Mouse (Mus musculus): Measurements from ENCODE around the gene Slc38a7. TPM values are rescaled to one million over a fixed set of nuclear protein-coding genes. Genes with fewer than 3 reads are reported as not detected.

Gene Slc38a7
- polyA plus RNA-seq, 1 experiment from 2014 or later: 12.9 TPM

GRCm38 (mm10) chr8:95807331-95807843 lies 46.0 kb downstream of the Slc38a7 start, which contains the start of gene Cnot1:
Gene Cnot1, minus strand, starts transcription at chr8:95807464.
- Histone ChIP-seq H3K27me3 (ENCODE audit: insufficient read depth, low read length) (no peaks in the 10 kb centered on the region), H3K4me1 (replicated peaks; ENCODE audit: insufficient read depth, low read length) (peaks cover 14% of the 10 kb centered on the region), H3K4me3 (replicated peaks; ENCODE audit: low read depth, low read length) (peak within 1 kb of the TSS; percentile 100), H3K4me2 (ENCODE audit: low read length) (peak within 1 kb of the TSS; percentile 89), H3K27ac (peak within 1 kb of the TSS; percentile 97), H3K36me3 (ENCODE audit: insufficient read depth, low read length) (no peaks in the 10 kb centered on the region), H3K9ac (ENCODE audit: low read depth, low read length) (peak within 1 kb of the TSS; percentile 98), H3K9me3 (replicated peaks; ENCODE audit: low read length) (no peaks in the 10 kb centered on the region)
- peak; percentile 97 for ATAC-seq (replicated peaks; ENCODE audit: low FRiP score, low read depth)
- TF ChIP-seq CTCF (IDR thresholded peaks at IDR 0.05; ENCODE audit: low read depth): no peak
- under 1% methylated on average over 44 of the region's 44 CpGs for WGBS
- peak; percentile 99 for DNase-seq (ENCODE audit: low spot score)

DNA sequence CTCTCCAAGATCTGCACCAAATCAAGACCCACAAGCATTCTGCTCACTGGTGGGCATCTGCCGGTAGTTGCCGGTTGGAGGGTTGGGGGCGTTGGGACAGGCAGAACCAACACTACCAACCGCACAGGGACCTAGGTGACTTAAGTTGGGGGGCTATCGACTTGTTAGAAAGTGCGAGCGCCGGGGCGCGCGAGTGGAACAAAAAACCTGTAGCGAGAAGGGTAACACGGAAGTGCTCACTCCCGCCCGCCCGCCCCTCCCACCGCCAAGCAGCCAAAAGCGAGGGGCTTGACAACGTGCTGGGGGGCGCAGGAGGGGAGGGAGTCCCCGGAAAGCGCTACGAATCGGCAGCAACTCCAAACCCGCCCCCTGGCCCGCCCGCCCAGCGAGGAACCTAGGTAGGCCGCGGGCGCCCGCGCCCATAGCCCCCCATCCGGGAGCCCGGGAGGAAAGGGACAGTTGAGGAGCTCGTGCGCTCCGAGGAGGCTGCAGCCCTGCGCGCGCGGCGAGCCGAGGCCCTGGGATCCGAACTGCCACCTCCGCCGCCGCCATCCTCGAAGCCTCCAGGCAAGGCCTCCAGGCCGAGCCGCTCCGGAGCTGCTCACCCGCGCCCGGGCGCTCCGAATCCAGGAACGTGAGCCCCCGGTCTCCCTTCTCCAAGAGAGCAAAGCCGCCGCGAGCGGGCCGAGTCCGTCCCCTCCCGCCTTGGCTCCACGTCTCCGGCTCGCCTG lies 46.7 kb downstream of the Slc38a7 start:
- no peak for TF ChIP-seq CTCF (IDR thresholded peaks at IDR 0.05; ENCODE audit: low read depth)
- Histone ChIP-seq H3K4me3 (replicated peaks; ENCODE audit: low read depth, low read length) (peak overlapping the region; percentile 100), H3K27me3 (ENCODE audit: insufficient read depth, low read length) (no peaks in the 10 kb centered on the region), H3K4me2 (ENCODE audit: low read length) (peak overlapping the region; percentile 89), H3K9me3 (replicated peaks; ENCODE audit: low read length) (no peaks in the 10 kb centered on the region), H3K27ac (peak overlapping the region; percentile 97), H3K36me3 (ENCODE audit: insufficient read depth, low read length) (no peaks in the 10 kb centered on the region), H3K9ac (ENCODE audit: low read depth, low read length) (peak overlapping the region; percentile 98), H3K4me1 (replicated peaks; ENCODE audit: insufficient read depth, low read length) (peaks cover 14% of the 10 kb centered on the region)
- under 1% methylated on average over 60 of the region's 69 CpGs for WGBS
- peak; percentile 3; the same call in 1 of the 2 replicates for ATAC-seq (replicated peaks; ENCODE audit: low FRiP score, low read depth)
- DNase-seq (ENCODE audit: low spot score): peak; percentile 52

GRCm38 (mm10) chr8:95805482-95805881 lies 47.9 kb downstream of the Slc38a7 start:
- Histone ChIP-seq H3K4me2 (ENCODE audit: low read length) (peak overlapping the region; percentile 89), H3K27ac (no peak overlapping the region), H3K36me3 (ENCODE audit: insufficient read depth, low read length) (no peaks in the 10 kb centered on the region), H3K4me1 (replicated peaks; ENCODE audit: insufficient read depth, low read length) (peaks cover 14% of the 10 kb centered on the region), H3K4me3 (replicated peaks; ENCODE audit: low read depth, low read length) (peak overlapping the region; percentile 100; the same call in 1 of the 2 replicates), H3K27me3 (ENCODE audit: insufficient read depth, low read length) (no peaks in the 10 kb centered on the region), H3K9me3 (replicated peaks; ENCODE audit: low read length) (no peaks in the 10 kb centered on the region), H3K9ac (ENCODE audit: low read depth, low read length) (peak overlapping the region; percentile 98)
- ATAC-seq (replicated peaks; ENCODE audit: low FRiP score, low read depth) (no peak), DNase-seq (ENCODE audit: low spot score) (no peak)
- no peak for TF ChIP-seq CTCF (IDR thresholded peaks at IDR 0.05; ENCODE audit: low read depth)
- WGBS: 33% methylated on average over 2 of the region's 2 CpGs

GRCm38 (mm10) chr8:95802231-95802630 lies 51.1 kb downstream of the Slc38a7 start:
- H3K27me3 ChIP-seq (ENCODE audit: insufficient read depth, low read length): no peaks in the 10 kb centered on the region
- no peak overlapping the region for H3K27ac ChIP-seq
- peaks cover 14% of the 10 kb centered on the region for H3K4me1 ChIP-seq (replicated peaks; ENCODE audit: insufficient read depth, low read length)
- no peak overlapping the region for H3K4me2 ChIP-seq (ENCODE audit: low read length)
- 91% methylated on average over 8 of the region's 8 CpGs for WGBS
- H3K9ac ChIP-seq (ENCODE audit: low read depth, low read length): no peak overlapping the region
- H3K36me3 ChIP-seq (ENCODE audit: insufficient read depth, low read length): no peaks in the 10 kb centered on the region
- no peak overlapping the region for H3K4me3 ChIP-seq (replicated peaks; ENCODE audit: low read depth, low read length)
- no peak for DNase-seq (ENCODE audit: low spot score)
- H3K9me3 ChIP-seq (replicated peaks; ENCODE audit: low read length): no peaks in the 10 kb centered on the region
- ATAC-seq (replicated peaks; ENCODE audit: low FRiP score, low read depth): no peak
- no peak for TF ChIP-seq CTCF (IDR thresholded peaks at IDR 0.05; ENCODE audit: low read depth)

DNA sequence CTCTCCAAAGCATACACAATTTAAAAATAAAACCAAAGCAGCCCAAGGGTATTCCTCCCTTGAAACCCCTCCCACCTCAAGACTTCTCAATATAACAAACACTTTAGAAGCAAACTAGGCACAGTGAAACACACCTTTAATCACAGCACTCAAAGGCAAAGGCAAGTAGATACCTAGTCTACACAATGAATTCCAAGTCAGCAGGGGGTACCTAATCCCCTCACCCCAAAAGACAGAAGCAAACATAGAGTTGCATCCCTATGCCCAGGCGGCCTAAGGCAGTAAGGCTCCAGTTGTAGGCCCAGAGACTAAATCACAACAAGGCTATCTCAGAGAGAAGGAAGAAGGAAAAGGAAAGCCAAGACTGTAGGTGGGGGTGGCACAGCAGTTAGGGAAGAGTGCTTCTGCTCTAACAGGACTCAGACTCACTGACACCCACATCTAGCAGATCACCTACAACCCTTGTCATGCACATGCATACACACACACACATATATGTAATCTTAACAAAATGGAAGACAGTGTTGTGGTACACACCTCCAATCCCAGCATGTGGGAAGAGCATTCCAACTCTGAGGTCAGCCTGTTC lies 51.8 kb downstream of the Slc38a7 start:
- no peaks in the 10 kb centered on the region for H3K27me3 ChIP-seq (ENCODE audit: insufficient read depth, low read length)

GRCm38 (mm10) chr8:95800353-95800752 lies 53.0 kb downstream of the Slc38a7 start:
- H3K4me1 ChIP-seq (replicated peaks; ENCODE audit: insufficient read depth, low read length): peaks cover 5% of the 10 kb centered on the region
- 91% methylated on average over 3 of the region's 3 CpGs for WGBS
- no peak overlapping the region for H3K4me3 ChIP-seq (replicated peaks; ENCODE audit: low read depth, low read length)
- DNase-seq (ENCODE audit: low spot score): no peak
- H3K9me3 ChIP-seq (replicated peaks; ENCODE audit: low read length): no peaks in the 10 kb centered on the region
- H3K4me2 ChIP-seq (ENCODE audit: low read length): no peak overlapping the region
- H3K27ac ChIP-seq: no peak overlapping the region
- H3K9ac ChIP-seq (ENCODE audit: low read depth, low read length): no peak overlapping the region
- H3K36me3 ChIP-seq (ENCODE audit: insufficient read depth, low read length): 0 out of 2 replicates have a peak, but pooled peaks cover 4% of the 10 kb centered on the region
- no peaks in the 10 kb centered on the region for H3K27me3 ChIP-seq (ENCODE audit: insufficient read depth, low read length)
- TF ChIP-seq CTCF (IDR thresholded peaks at IDR 0.05; ENCODE audit: low read depth): no peak
- no peak for ATAC-seq (replicated peaks; ENCODE audit: low FRiP score, low read depth)

More for the DNA sequence above, 51.8 kb downstream of the Slc38a7 start:
- peaks cover 14% of the 10 kb centered on the region for H3K4me1 ChIP-seq (replicated peaks; ENCODE audit: insufficient read depth, low read length)
- no peak overlapping the region for H3K4me3 ChIP-seq (replicated peaks; ENCODE audit: low read depth, low read length)
- ATAC-seq (replicated peaks; ENCODE audit: low FRiP score, low read depth): no peak
- 100% methylated on average over 1 of the region's 1 CpGs for WGBS
- H3K9ac ChIP-seq (ENCODE audit: low read depth, low read length): no peak overlapping the region
- no peak overlapping the region for H3K27ac ChIP-seq
- H3K9me3 ChIP-seq (replicated peaks; ENCODE audit: low read length): no peaks in the 10 kb centered on the region
- no peak overlapping the region for H3K4me2 ChIP-seq (ENCODE audit: low read length)
- no peaks in the 10 kb centered on the region for H3K36me3 ChIP-seq (ENCODE audit: insufficient read depth, low read length)
- no peak for DNase-seq (ENCODE audit: low spot score)
- TF ChIP-seq CTCF (IDR thresholded peaks at IDR 0.05; ENCODE audit: low read depth): no peak

All from kidney, postnatal 0 days (tissue).